Mouse (Mus musculus): Measurements from ENCODE around the gene Cgref1. TPM values are rescaled to one million over a fixed set of nuclear protein-coding genes. Genes with fewer than 3 reads are reported as not detected.
A peak's percentile ranks its signal among the peaks of the same experiment; 100 is the strongest.

The Cgref1 gene
- polyA plus RNA-seq, 2 experiments: 4.2 to 5.4 TPM

DNA sequence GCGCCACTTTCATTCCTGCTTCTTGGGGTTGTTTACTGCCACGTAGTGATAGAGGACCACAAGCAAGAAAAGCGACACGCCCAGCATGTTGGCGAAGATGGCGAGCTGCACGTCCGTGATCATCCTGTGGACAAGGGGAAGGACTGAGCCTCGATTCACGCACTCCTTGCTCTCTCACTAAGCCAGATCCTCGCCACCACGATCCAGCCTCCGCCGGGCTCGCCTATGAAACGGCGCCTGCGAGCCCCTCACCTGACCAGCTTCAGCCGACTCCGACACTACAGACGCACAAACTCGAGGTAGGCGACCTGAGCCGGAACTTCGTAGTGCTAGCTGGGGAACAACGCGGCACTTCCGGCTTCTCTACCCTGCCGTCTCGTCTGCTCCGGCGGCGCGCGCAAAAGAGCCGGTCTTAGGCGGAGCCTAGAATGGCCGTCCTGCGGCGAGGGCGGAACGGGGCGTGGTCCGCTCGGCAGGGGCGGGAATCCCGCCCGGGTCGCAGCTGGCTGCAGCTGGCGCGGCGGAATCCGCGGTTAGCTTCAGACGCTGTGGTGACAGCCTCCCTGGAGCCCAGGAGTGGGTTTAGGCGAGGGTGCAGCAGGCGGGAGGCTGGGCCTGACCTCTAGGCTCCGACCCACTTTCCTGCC, 37.9 kb downstream of the Cgref1 start, which contains the start of gene Ost4:
Gene Ost4 (minus strand): TSS at position 376 of the 647 bp plus-strand sequence.
- Histone ChIP-seq H3K9ac (replicated peaks) (peak within 1 kb of the TSS; percentile 79), H3K4me2 (ENCODE audit: low read depth) (peak within 1 kb of the TSS; percentile 97), H3K4me1 (replicated peaks; ENCODE audit: control insufficient read depth in 2 of 2, insufficient read depth in 2 of 2, low read length in 1 of 2) (peaks cover 7 to 37% of the 10 kb centered on the region in 2 experiments), H3K27me3 (ENCODE audit: control insufficient read depth, insufficient read depth, low read length) (no peaks in the 10 kb centered on the region), H3K9me3 (ENCODE audit: control insufficient read depth, low read length) (no peaks in the 10 kb centered on the region), H3K36me3 (replicated peaks; ENCODE audit: control insufficient read depth, insufficient read depth, low read depth) (peaks cover 29% of the 10 kb centered on the region), H3K27ac (peak within 1 kb of the TSS; percentile 83), H3K4me3 (ENCODE audit: insufficient read depth in 1 of 2, low read depth in 2 of 2, low read length in 2 of 2) (peak within 1 kb of the TSS; percentile 72 to 78)
- peak; percentile 97 for ATAC-seq (ENCODE audit: insufficient read depth)
- TF ChIP-seq CTCF (IDR thresholded peaks at IDR 0.05; ENCODE audit: low read depth) (0 out of 2 replicates have a peak, but pooled peaks have one; percentile 8), EP300 (IDR thresholded peaks at IDR 0.05; ENCODE audit: low read depth) (peak; percentile 21; the same call in 1 of the 2 replicates)
- under 1% methylated on average over 58 of the region's 58 CpGs for WGBS (ENCODE audit: insufficient replicate concordance)
- peak; percentile 93 to 94 (median 93) for DNase-seq (ENCODE audit: low read depth in 3 of 3, low spot score in 3 of 3)

DNA sequence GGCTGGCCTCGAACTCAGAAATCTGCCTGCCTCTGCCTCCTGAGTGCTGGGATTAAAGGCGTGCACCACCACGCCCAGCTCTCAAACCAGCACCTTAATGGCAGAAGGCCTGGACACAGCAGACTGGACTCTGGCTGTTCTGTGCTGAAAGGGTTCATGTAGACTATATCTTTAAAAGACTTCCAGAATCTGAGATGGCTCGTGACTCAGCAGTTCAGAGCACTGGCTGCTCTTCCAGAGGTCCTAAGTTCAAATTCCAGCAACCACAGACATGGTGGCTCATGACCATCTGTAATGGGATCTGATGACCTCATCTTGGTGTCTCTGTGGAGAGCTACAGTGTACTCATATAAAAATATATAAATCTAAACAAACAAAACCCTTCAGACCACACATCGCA, 43.5 kb downstream of the Cgref1 start:
- DNase-seq (ENCODE audit: low read depth in 3 of 3, low spot score in 3 of 3) (no peak), ATAC-seq (ENCODE audit: insufficient read depth) (no peak)
- Histone ChIP-seq H3K27me3 (ENCODE audit: control insufficient read depth, insufficient read depth, low read length) (no peaks in the 10 kb centered on the region), H3K4me1 (replicated peaks; ENCODE audit: control insufficient read depth in 2 of 2, insufficient read depth in 2 of 2, low read length in 1 of 2) (peaks cover 2 to 3% of the 10 kb centered on the region in 2 experiments), H3K9ac (replicated peaks) (no peak overlapping the region), H3K27ac (no peak overlapping the region), H3K9me3 (ENCODE audit: control insufficient read depth, low read length) (no peaks in the 10 kb centered on the region), H3K4me2 (ENCODE audit: low read depth) (no peak overlapping the region), H3K36me3 (replicated peaks; ENCODE audit: control insufficient read depth, insufficient read depth, low read depth) (peaks cover 29% of the 10 kb centered on the region), H3K4me3 (ENCODE audit: insufficient read depth in 1 of 2, low read depth in 2 of 2, low read length in 2 of 2) (no peak overlapping the region)
- 79% methylated on average over 5 of the region's 5 CpGs for WGBS (ENCODE audit: insufficient replicate concordance)
- TF ChIP-seq EP300 (IDR thresholded peaks at IDR 0.05; ENCODE audit: low read depth) (no peak), CTCF (IDR thresholded peaks at IDR 0.05; ENCODE audit: low read depth) (no peak)

DNA sequence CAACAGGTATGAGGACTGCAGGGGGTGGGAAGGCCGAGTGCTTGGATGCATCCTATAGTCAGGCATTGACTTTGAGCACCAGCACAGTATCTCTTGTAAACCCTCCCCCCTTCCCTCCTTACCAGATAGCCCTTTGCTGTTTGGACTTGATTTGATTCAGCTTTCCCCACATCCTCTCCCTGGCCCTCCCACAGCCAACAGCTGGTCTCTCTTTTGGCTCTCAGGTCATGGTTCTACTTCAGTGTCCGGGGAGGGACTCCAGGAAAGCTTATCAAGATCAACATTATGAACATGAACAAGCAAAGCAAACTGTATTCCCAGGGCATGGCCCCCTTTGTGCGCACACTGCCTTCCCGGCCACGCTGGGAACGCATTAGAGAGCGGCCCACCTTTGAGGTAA, 55.0 kb downstream of the Cgref1 start:
- Histone ChIP-seq H3K4me3 (ENCODE audit: insufficient read depth in 1 of 2, low read depth in 2 of 2, low read length in 2 of 2) (peak overlapping the region in 1 of 2 experiments; percentile 84; a peak in 2 of 4 replicates), H3K27me3 (ENCODE audit: control insufficient read depth, insufficient read depth, low read length) (no peaks in the 10 kb centered on the region), H3K9ac (replicated peaks) (no peak overlapping the region), H3K4me2 (ENCODE audit: low read depth) (peak overlapping the region; percentile 67), H3K27ac (no peak overlapping the region), H3K9me3 (ENCODE audit: control insufficient read depth, low read length) (no peaks in the 10 kb centered on the region), H3K36me3 (replicated peaks; ENCODE audit: control insufficient read depth, insufficient read depth, low read depth) (peaks cover 2% of the 10 kb centered on the region), H3K4me1 (replicated peaks; ENCODE audit: control insufficient read depth in 2 of 2, insufficient read depth in 2 of 2, low read length in 1 of 2) (peaks cover 6 to 17% of the 10 kb centered on the region in 2 experiments; a peak in 3 of 4 replicates)
- 74% methylated on average over 7 of the region's 7 CpGs for WGBS (ENCODE audit: insufficient replicate concordance)
- DNase-seq (ENCODE audit: low read depth in 3 of 3, low spot score in 3 of 3) (no peak), ATAC-seq (ENCODE audit: insufficient read depth) (no peak)
- no peak for TF ChIP-seq EP300 (IDR thresholded peaks at IDR 0.05; ENCODE audit: low read depth)
- TF ChIP-seq CTCF (IDR thresholded peaks at IDR 0.05; ENCODE audit: low read depth): no peak

DNA sequence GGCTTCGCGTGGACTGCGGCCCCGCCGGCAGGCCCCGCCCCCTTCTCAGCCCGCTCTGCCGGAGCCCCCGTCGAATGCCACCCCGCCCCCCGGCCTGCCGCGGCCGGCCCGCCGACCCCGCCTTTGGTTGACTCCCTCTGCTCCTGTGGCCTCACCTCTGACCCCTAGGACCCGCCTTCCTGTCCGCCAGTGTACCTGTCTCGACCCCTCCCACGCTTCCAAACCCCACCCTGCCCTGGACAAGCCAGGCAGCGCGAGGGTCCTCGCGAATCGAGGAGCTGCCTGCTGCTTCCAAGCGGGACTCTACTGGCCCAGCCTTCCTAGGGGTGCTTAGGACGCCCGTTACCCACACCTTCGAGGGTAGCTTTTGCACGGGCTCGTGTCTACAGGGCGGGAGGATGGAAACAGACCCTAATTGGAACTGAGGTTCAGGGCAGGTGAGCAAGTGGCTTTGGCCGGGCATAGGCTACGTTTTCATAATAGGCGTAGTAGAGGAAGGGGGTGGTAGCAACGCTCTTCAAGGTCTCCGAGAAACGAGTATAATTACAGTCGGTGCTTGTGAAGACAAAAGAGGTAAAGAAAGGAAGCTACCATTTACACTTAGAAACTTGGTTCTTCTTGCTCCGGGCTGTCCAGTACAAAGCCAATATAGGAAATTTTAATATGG, 56.2 kb downstream of the Cgref1 start:
- H3K27ac ChIP-seq: peak overlapping the region; percentile 33
- TF ChIP-seq CTCF (IDR thresholded peaks at IDR 0.05; ENCODE audit: low read depth): no peak
- TF ChIP-seq EP300 (IDR thresholded peaks at IDR 0.05; ENCODE audit: low read depth): no peak
- H3K4me3 ChIP-seq (ENCODE audit: insufficient read depth in 1 of 2, low read depth in 2 of 2, low read length in 2 of 2): peak overlapping the region; percentile 84 to 94
- ATAC-seq (ENCODE audit: insufficient read depth): peak; percentile 16
- peak overlapping the region; percentile 67 for H3K4me2 ChIP-seq (ENCODE audit: low read depth)
- DNase-seq (ENCODE audit: low read depth in 3 of 3, low spot score in 3 of 3): no peak
- 1% methylated on average over 38 of the region's 42 CpGs for WGBS (ENCODE audit: insufficient replicate concordance)
- peaks cover 6 to 18% of the 10 kb centered on the region in 2 experiments; a peak in 3 of 4 replicates for H3K4me1 ChIP-seq (replicated peaks; ENCODE audit: control insufficient read depth in 2 of 2, insufficient read depth in 2 of 2, low read length in 1 of 2)
- peaks cover 1% of the 10 kb centered on the region; the same call in 1 of the 2 replicates for H3K36me3 ChIP-seq (replicated peaks; ENCODE audit: control insufficient read depth, insufficient read depth, low read depth)
- peak overlapping the region; percentile 78 for H3K9ac ChIP-seq (replicated peaks)
- H3K9me3 ChIP-seq (ENCODE audit: control insufficient read depth, low read length): no peaks in the 10 kb centered on the region
- no peaks in the 10 kb centered on the region for H3K27me3 ChIP-seq (ENCODE audit: control insufficient read depth, insufficient read depth, low read length)
